Mouse (Mus musculus): Measurements from ENCODE around the gene Zic3. TPM values are rescaled to one million over a fixed set of nuclear protein-coding genes. Genes with fewer than 3 reads are reported as not detected.

The Zic3 gene
- not detected for polyA plus RNA-seq (2014; fragmentation: Illumina TruSeq; extraction: RNeasy Lipid Tissue Mini Kit (QIAGEN cat#74804); ENCODE audit: low read depth, low replicate concordance)

DNA sequence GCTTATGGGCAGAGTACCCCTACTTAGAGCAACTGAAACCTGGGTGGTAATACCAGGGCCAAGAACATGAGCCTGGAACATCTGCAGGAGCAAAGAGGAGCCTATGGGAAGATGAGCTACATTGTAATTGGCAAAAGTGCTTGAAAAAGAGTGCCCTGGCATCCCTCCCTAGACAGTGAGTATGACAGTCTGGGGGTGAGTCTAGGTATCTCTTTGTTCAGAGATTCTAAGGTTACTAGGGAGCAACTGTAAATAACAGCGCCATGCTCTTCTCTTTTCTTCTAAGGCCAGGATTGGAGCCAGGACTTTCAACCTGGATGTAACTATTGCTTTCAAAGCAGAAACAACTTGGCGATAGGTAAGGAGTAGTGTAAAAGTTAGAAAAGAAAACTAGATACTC, at the start of gene Zic3:
Gene Zic3 (plus strand): TSS at position 301 of the 400 bp plus-strand sequence.

